Mouse (Mus musculus): ENCODE measurements around the gene 1700016D06Rik. TPM values are rescaled to one million over a fixed set of nuclear protein-coding genes. Genes with fewer than 3 reads are reported as not detected.

Gene 1700016D06Rik
- polyA plus RNA-seq (2012; rRNA removed) = not detected in 2 replicates

DNA sequence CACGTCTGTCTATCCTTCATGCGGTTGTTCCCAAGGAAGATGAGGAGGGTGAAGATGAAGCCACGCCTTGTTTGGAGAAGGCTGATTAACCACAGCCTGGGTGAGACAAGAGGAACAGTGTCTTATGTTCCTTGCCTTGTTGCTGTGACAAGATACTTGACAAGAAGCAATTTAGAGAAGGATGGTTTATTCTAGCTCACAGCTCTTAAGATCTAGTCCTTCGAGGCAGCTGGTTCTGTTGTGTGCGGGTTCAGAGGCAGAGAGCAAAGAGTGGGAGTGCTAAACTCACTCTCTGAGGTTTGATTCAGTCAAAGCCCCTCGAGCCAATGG, at the start of gene 1700016D06Rik:
TSS of gene 1700016D06Rik (minus strand) at position 31 of the 330 bp plus-strand sequence.

DNA sequence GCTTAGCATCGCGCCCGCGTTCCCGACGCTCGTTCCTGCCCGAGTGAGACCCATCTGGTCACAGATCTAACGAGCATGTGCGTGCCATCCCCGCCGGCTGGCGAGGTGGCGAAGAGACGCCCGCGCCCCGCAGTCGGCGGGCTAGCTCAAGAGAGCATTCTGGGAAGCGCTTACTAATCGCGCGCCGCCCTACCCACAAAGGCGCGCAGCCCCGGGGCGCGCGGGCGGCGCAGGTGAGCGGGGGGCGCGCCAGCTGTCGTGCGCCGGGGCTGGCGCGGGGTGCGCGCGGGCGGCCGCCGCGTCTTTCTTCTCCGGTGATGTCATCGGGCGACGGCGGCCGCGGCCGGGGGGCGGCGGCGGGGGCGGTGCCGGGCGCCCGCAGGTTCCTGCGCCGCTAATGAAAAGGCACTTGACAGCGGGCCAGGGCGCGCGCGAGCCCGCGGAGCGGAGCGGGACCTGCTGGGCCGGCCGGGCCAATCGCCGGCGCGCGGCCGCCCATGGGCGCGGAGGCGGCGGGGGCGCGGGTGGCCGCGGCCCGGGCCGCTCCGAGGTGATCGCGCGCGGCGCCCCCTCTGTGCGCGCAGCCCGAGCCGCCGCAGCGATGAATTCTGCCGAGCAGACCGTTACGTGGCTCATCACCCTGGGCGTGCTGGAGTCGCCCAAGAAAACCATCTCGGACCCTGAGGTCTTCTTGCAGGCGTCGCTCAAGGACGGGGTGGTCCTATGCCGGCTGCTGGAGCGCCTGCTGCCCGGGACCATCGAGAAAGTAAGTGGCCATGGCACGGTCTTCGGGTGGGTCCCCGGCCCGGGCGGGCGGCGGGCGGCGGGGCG, 27.0 kb upstream of the 1700016D06Rik start, which contains the start of gene Arhgef7:
TSS of gene Arhgef7 (plus strand) at position 71 of the 831 bp plus-strand sequence.

DNA sequence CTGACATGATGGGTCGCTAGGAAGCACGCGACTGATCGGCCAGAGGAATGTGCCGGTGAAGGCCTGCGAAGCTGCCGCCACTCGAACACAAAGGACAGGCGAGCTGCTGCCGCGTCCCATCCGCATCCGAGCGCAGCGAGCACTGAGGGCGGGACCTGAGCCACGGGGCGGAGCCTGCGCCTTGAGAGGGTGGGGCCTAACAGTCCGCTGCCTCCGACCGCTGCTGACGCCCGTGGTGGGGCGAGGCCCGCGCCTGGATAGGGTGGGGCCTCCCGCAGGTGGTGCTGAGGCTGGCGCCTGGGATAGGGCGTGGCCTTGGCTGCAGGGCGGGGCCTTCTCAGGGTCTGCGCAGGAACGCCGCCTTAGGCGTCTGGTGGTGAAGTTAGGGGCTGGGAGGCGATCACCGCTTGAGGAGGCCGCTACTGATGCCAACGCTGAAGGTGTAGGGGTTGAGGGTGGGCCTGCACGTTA, 65.2 kb downstream of the 1700016D06Rik start, which contains the start of gene Ankrd10:
TSS of gene Ankrd10 (minus strand) at position 147 of the 471 bp plus-strand sequence.

Other genes with a start within 250 kb of the 1700016D06Rik start
- gene Rab20, start 222.4 kb downstream of the 1700016D06Rik start, polyA plus RNA-seq (2012; rRNA removed) = 2.9 and 3.0 TPM in 2 replicates
- gene Naxd, start 203.6 kb downstream of the 1700016D06Rik start, polyA plus RNA-seq (2012; rRNA removed) = 26.0 and 29.5 TPM in 2 replicates
- 17.7 and 18.1 TPM in 2 replicates for gene Cars2, start 150.3 kb downstream of the 1700016D06Rik start, polyA plus RNA-seq (2012; rRNA removed)
- gene Ing1, start 145.5 kb downstream of the 1700016D06Rik start, polyA plus RNA-seq (2012; rRNA removed) = 15.8 and 18.7 TPM in 2 replicates
- 24.5 and 27.5 TPM in 2 replicates for gene Ankrd10, start 65.3 kb downstream of the 1700016D06Rik start, polyA plus RNA-seq (2012; rRNA removed)
- 6.4 and 7.2 TPM in 2 replicates for gene Arhgef7, start 26.7 kb upstream of the 1700016D06Rik start, polyA plus RNA-seq (2012; rRNA removed)
- gene Tex29, start 139.4 kb upstream of the 1700016D06Rik start, polyA plus RNA-seq (2012; rRNA removed) = not detected in 2 replicates

Data from liver, embryonic 14 days (tissue).